Mouse (Mus musculus) ES-E14 (cell line): ENCODE measurements around the gene Fibp. TPM values are rescaled to one million over a fixed set of nuclear protein-coding genes. Genes with fewer than 3 reads are reported as not detected.
A peak's percentile ranks its signal among the peaks of the same experiment; 100 is the strongest.
"Not testable (repeated sequence)": the region's sequence is repeated elsewhere in the genome, so short reads cannot be mapped to it uniquely, and the experiment has no call there.

Source experiments
- DNase-seq: peaks from one replicate; pipeline ENCODE4 v3.0.0-alpha.2; 2013; ENCODE audit warnings: low read depth, low spot score
- H3K27ac ChIP-seq: 2 replicates; pipeline ENCODE4 v1.5.1; 2012; ENCODE audit warnings: low read depth, mild to moderate bottlenecking, low read length, moderate library complexity, mixed read lengths; ENCODE audit not compliant: poor library complexity, insufficient read depth, severe bottlenecking
- H3K36me3 ChIP-seq: 2 replicates; pipeline ENCODE4 v1.6.1; 2012; ENCODE audit warnings: mild to moderate bottlenecking, low read length, moderate library complexity, mixed read lengths; ENCODE audit not compliant: control insufficient read depth, poor library complexity, insufficient read depth, severe bottlenecking
- H3K4me1 ChIP-seq, 2 experiments: fragments of 150-350 bp in 1 of 2; sonication (generic) in 1 of 2; 2 replicates each; pipeline ENCODE4 v1.6.1; 2012; ENCODE audit warnings: low read length in 2 of 2, mild to moderate bottlenecking in 1 of 2, mixed read lengths in 1 of 2; ENCODE audit not compliant: control insufficient read depth in 2 of 2, insufficient read depth in 2 of 2, poor library complexity in 1 of 2
- H3K4me3 ChIP-seq, 2 experiments: fragments of 150-350 bp in 1 of 2; sonication (generic) in 1 of 2; 2 replicates each; pipeline ENCODE4 v1.5.1; 2012; ENCODE audit warnings: low read length in 2 of 2, low read depth in 1 of 2, mild to moderate bottlenecking in 1 of 2, mixed read lengths in 1 of 2; ENCODE audit not compliant: insufficient read depth in 1 of 2, poor library complexity in 1 of 2, severe bottlenecking in 1 of 2
- H3K9ac ChIP-seq: 2 replicates; pipeline ENCODE4 v1.6.1; 2012; ENCODE audit warnings: low read depth, mild to moderate bottlenecking, low read length, mixed read lengths; ENCODE audit not compliant: poor library complexity, insufficient read depth, severe bottlenecking
- H3K9me3 ChIP-seq: fragments of 150-350 bp; sonication (generic); 2 replicates; pipeline ENCODE4 v1.6.1; 2012; ENCODE audit warnings: low read depth, mild to moderate bottlenecking, low read length; ENCODE audit not compliant: control insufficient read depth, insufficient read depth
- HCFC1 ChIP-seq: IDR thresholded peaks from 2 replicates; pipeline ENCODE4 v1.6.1; 2012; ENCODE audit warnings: low read length, inconsistent platforms, borderline replicate concordance; ENCODE audit not compliant: insufficient read depth
- MAFK ChIP-seq: IDR thresholded peaks from 2 replicates; pipeline ENCODE4 v1.6.1; 2014; ENCODE audit warnings: mild to moderate bottlenecking, low read depth, low read length, inconsistent platforms; ENCODE audit not compliant: insufficient read depth
- ZC3H11A ChIP-seq: IDR thresholded peaks from 2 replicates; pipeline ENCODE4 v1.6.1; 2012; ENCODE audit warnings: low read depth, mild to moderate bottlenecking, inconsistent platforms, low read length, borderline replicate concordance
- ZNF384 ChIP-seq: IDR thresholded peaks from 2 replicates; pipeline ENCODE4 v1.6.1; 2012; ENCODE audit warnings: low read depth, low read length, inconsistent platforms
- in situ Hi-C, 2 experiments: fragments of 600-800 bp; cut with MboI; formaldehyde crosslinking; loops; one replicate each; pipeline ENCODE4 v1.15.1; 2025; ENCODE audit warnings: low sequenced_read_pairs in 2 of 2, inconsistent platforms in 1 of 2; ENCODE audit not compliant: unreplicated experiment in 2 of 2
- total RNA-seq: library from RNA; depleted of rRNA; stranded (reverse); fragments of 300-350 nt; gene quantifications from 2 replicates; pipeline ENCODE4 v1.2.3, GENCODE M21; 2012

Gene Fibp
- total RNA-seq, 1 experiment = 52.4 TPM

DNA sequence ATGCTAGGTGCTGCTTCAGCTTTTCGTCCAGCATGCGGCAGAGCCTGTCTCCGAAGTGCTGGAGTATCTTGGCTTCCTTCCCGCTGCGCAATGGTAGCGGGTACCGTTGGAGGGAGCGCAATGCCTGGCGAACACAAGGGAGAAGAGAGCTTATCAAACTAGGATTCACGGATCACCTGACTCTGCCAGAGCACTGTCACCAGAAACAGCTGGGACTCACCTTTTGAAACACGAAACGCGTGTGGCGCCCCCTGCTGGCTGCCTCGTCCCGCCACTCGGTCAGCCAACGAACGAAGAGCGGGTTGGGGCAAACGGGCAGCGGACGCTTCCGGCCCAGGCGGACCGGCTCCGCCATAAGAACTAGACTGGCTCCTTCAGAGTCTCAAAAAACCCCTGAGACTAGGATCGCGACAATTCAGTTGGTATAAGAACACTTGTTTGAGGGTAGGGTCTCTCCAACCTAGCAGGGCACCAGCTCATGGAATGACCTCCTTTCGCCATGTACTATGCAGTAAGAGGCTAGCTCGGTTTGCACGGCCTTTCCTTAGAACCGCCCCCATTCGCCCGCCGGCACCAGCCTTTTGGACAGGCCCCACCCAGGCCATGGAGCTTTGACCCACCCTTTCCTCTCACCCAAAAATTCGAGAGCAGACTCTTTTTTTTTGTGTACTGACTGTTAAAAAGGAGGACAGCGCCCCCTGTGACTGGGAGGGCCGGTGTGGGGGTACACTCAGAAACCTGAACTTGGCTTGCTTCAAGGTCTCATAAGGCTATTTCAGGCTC, 27.5 kb downstream of the Fibp start, which contains the start of gene Mus81:
Gene Mus81, minus strand, starts transcription at position 635 of the 783 bp plus-strand sequence.
- peak; percentile 97 for DNase-seq
- in situ Hi-C loops = no loop called here
- Histone ChIP-seq H3K36me3 (peaks cover 34% of the 10 kb centered on the region), H3K27ac (peak within 1 kb of the TSS; percentile 87), H3K9me3 (no peaks in the 10 kb centered on the region), H3K9ac (peak within 1 kb of the TSS; percentile 86), H3K4me1 (peaks cover 4 to 9% of the 10 kb centered on the region in 2 experiments; a peak in 2 of 4 replicates), H3K4me3 (peak within 1 kb of the TSS; percentile 74 to 89)
- peak; percentile 63 for TF ChIP-seq HCFC1
- no peak; the same call in 1 of the 2 replicates for TF ChIP-seq MAFK
- peak; percentile 88 for TF ChIP-seq ZNF384
- peak; percentile 44; the same call in 1 of the 2 replicates for TF ChIP-seq ZC3H11A

DNA sequence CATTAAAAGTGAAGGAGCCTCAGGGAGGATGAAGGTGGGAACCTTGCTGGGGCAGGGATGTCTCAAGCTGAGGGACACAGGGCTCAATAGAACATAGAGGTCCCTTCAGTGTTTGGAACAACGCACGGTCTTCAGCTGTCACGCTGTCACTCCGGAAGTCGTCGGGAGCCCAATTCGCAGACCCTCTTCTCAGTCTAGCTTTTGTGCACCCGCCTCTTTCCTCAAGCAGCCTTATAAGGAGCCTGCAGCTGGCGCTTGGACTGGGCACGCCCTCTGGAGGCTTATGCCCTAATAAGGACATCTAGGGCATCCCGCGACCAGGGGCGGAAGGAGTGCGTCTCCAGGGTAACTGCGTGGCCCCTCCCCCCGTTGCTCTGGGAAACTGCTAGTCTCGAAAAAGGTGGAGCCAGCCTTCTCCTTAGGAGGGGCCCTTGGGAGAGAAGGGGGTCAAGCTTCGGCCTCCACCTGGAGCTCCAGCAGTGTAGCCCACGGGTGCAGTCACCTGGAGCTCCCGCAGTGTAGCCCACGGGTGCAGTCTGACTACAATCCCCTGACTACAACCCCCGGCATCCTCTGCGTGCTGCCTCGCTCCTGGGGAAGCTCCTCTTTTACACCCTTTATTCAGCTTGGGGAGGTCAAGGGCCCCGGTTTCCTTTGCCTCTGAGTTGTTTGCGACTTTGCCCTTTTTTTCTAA, 28.6 kb downstream of the Fibp start:
- peaks cover 4 to 13% of the 10 kb centered on the region in 2 experiments; a peak in 3 of 4 replicates for H3K4me1 ChIP-seq

DNA sequence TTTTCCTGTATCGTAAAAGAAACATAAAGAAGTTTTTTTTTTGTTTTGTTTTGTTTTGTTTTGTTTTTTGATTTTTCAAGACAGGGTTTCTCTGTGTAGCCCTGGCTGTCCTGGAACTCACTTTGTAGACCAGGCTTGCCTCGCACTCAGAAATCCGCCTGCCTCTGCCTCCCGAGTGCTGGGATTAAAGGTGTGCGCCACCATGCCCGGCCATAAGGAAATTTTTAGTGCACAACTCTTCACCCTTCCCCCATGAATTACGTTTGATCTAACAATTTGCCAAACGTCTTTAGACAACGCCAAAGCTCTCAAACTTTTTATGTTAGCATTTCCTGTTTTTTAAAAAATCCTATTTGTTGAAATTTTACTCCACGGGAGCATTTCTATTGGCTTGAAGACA, 29.3 kb downstream of the Fibp start:
- H3K9ac ChIP-seq, H3K9me3 ChIP-seq, DNase-seq, in situ Hi-C loops: not testable (repeated sequence)
- Histone ChIP-seq H3K4me1 (peaks cover 4 to 16% of the 10 kb centered on the region in 2 experiments; a peak in 3 of 4 replicates), H3K27ac (peak overlapping the region; percentile 28; the same call in 1 of the 2 replicates), H3K4me3 (peak overlapping the region; percentile 14 to 95; a peak in 3 of 4 replicates), H3K36me3 (peaks cover 38% of the 10 kb centered on the region)

More for the DNA sequence above, 28.6 kb downstream of the Fibp start:
- peak overlapping the region; percentile 64 to 89 for H3K4me3 ChIP-seq
- TF ChIP-seq ZC3H11A (no peak), HCFC1 (peak; percentile 79)
- in situ Hi-C loops = no loop called here
- H3K27ac ChIP-seq = peak overlapping the region; percentile 87
- H3K9ac ChIP-seq = peak overlapping the region; percentile 86
- peak; percentile 98 for DNase-seq
- H3K36me3 ChIP-seq = peaks cover 36% of the 10 kb centered on the region
- no peaks in the 10 kb centered on the region for H3K9me3 ChIP-seq

DNA sequence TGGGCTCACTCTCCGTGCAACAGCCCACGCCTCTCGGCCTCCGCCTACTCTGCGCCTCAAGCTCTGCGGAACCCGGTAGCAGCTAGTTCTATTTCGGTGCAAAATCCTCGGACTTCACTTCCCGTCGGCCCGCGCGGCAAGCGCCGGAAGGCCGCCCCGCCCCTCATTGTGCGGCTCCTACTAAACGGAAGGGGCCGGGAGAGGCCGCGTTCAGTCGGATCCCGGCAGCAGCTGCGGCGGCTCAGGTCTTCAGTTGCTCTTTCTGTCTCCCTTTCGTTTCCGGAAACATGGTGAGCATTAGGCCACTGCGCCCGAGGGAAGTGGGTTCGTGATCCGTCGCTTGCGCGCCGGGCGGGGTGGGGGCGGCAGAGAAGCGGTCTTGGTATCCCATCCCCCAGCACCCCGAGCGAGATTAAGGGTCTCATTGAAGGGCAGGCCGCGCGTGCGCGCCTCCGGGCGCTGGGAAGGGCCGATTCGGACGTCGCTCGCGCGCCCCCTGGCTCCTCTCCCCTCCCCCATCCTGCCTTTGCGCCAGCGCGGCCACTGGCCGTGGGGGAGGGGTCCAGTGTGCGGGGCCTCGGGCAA, 30.0 kb downstream of the Fibp start, which contains the start of gene Cfl1:
Gene Cfl1, plus strand, starts transcription at position 143 of the 585 bp plus-strand sequence.
- peak within 1 kb of the TSS; percentile 97 for H3K27ac ChIP-seq
- H3K4me1 ChIP-seq = peaks cover 4 to 18% of the 10 kb centered on the region in 2 experiments; a peak in 3 of 4 replicates
- DNase-seq = peak; percentile 87
- peak within 1 kb of the TSS; percentile 99 for H3K9ac ChIP-seq
- H3K36me3 ChIP-seq = peaks cover 34% of the 10 kb centered on the region
- TF ChIP-seq HCFC1 (peak; percentile 90), ZNF384 (no peak)
- H3K9me3 ChIP-seq = no peaks in the 10 kb centered on the region
- in situ Hi-C loops = no loop called here
- H3K4me3 ChIP-seq = peak within 1 kb of the TSS; percentile 89 to 95
